Mouse (Mus musculus) heart, postnatal 36 days (tissue): Measurements from ENCODE around the gene Tex26. TPM values are rescaled to one million over a fixed set of nuclear protein-coding genes. Genes with fewer than 3 reads are reported as not detected.

Experiments used
- DNase-seq, 2 experiments: peaks; one replicate each; pipeline ENCODE4 v3.0.0; 2021 to 2022
- intact Hi-C: fragments of 180-260 bp; cut with DNase I; formaldehyde crosslinking; loops from one replicate; pipeline ENCODE4 v1.15.1; 2025
- total RNA-seq, 2 experiments: library from RNA; stranded (reverse); gene quantifications; 2 replicates each; pipeline ENCODE4 v1.2.3; 2021

Gene Tex26
- total RNA-seq, 2 experiments from 2014 or later = not detected

DNA sequence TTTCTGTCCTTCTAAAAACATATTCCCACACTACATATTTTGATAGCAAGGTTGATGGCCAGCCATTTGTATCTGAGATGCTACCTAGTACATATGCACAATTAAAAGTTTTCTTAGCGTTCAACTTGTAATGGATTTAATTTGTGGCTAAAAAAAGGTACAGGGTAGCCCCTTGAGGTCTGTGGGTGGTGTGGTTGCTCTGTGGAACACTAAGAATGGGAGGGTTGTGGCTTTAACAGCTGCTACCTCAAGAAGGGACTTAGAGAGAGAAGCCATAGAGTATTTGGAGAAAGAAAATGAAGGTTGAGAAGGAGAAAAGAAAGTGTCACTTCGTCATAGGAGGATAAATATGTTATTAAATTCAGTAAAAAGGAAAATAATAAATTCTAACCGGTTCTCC, 8.5 kb upstream of the Tex26 start:
- DNase-seq = no peak
- intact Hi-C loops = no loop called here

DNA sequence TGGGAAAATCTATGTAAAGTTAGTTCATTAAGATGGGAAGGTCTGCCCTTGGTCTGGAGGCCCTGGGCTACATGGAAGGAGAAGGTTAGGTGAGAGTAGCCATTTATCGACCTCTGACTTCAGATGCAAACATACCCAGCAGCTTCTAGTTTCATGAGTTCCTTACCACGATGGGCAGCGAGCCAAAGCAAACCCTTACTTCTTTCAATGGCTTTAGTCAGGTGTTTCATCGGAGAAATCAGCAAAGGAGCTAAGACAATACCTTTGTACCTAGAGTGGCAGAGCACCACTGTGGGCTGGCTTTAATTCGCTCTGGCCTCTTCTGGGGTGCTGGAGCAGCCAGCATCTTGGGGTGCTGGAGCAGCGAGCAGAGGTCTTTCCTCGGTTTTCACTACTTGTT, 5.8 kb upstream of the Tex26 start:
- intact Hi-C loops = no loop called here
- no peak for DNase-seq

- intact Hi-C loops = no loop called here
- no peak for DNase-seq
Measured at GRCm38 (mm10) chr5:149434141-149434690, 5.2 kb upstream of the Tex26 start.

- DNase-seq = no peak
- intact Hi-C loops = no loop called here
Measured at GRCm38 (mm10) chr5:149436541-149436940, 2.9 kb upstream of the Tex26 start.

DNA sequence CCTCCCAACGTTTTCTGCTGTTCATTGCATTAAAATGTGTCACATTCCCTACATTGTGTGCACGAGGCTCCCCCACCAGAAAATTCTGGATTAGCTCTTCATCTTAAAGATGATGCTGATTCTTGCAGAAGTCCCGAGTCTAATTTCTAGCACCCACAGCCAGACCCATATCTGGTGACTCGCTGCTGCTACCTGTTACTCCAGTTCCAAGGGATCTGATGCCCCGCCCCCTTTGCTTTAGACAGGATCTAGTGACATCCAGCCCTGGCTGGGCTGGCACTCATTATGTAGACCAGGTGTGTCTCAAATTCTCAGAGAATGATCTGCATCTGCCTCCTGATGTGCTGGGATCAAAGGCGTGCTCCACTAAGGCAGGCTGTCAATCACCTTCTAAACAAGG, 2.3 kb upstream of the Tex26 start:
- no peak for DNase-seq
- intact Hi-C loops = no loop called here

GRCm38 (mm10) chr5:149440180-149440573, 717 bp downstream of the Tex26 start:
- peak; percentile 33 to 38 for DNase-seq

GRCm38 (mm10) chr5:149441646-149442276, 2.3 kb downstream of the Tex26 start:
- DNase-seq = no peak
- intact Hi-C loops = no loop called here

More at GRCm38 (mm10) chr5:149440180-149440573, 717 bp downstream of the Tex26 start:
- intact Hi-C loops = no loop called here

DNA sequence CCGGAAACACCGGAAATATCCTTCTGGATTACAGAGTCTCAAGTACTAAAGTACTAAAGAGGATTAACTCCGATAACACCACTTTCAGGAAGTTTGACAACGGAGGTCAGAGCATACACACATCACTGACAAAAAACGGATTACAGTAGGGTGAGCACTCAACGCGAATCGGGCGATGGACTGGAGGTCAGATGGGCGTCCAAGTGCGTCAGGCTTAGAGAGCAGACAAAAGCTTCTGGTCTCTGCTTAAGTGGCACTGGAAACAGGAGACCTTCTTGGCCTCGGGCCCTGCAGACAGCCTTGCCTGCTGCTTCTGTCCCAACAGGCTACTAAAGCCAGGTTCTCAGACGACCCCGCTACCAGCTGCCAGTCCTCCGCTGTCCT, 2.8 kb downstream of the Tex26 start:
- no peak for DNase-seq
- intact Hi-C loops = no loop called here

- DNase-seq = no peak
- intact Hi-C loops = no loop called here
Measured at GRCm38 (mm10) chr5:149444451-149444850, 5.0 kb downstream of the Tex26 start.

GRCm38 (mm10) chr5:149446495-149446894, 7.0 kb downstream of the Tex26 start:
- DNase-seq = no peak
- intact Hi-C loops = no loop called here

- DNase-seq = no peak
- intact Hi-C loops = no loop called here
Measured at GRCm38 (mm10) chr5:149447733-149448132, 8.3 kb downstream of the Tex26 start.

DNA sequence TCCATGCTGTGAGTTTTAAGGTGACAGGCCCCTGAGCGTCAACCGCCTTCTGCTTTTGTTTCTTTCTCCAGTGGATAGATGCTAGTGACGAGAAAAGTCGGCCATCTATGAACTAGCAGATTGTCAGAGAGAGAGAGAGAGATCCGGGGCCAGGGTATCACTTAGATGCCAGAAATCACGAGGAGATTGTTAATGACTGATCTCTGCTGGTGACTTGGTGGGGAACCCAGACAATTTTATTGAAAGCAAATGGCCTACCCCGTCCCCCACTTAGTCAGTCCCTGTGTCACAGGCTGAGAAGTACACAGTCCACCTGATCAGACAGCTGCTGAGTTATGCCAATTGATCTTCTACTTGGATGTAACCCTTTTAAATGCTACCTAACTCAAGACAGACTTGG, 9.9 kb downstream of the Tex26 start:
- intact Hi-C loops = no loop called here

DNA sequence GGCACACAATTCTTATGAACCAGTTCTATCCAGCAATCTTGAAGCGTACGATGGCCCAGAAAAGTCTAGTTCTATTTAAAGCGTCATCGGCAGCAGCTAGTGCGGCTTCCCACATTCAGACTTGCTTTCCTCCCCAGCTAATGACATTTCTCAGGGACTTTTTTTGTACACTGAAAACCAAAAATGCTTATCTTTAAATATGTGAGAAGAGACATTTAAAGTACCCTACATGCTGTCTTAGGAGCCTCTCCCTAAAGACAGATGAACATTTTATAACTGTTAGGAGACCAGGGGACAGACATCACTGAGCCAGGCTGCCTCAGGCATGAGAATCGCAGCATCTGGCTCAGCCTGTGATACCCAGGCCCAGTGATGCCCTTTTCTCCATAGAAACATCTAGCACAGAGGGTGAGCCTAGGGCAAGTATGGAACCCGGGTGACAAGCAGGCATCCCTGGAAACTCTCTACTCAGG, 11.8 kb downstream of the Tex26 start:
- no peak for DNase-seq
- intact Hi-C loops = no loop called here

More for the DNA sequence above, 9.9 kb downstream of the Tex26 start:
- DNase-seq = no peak

DNA sequence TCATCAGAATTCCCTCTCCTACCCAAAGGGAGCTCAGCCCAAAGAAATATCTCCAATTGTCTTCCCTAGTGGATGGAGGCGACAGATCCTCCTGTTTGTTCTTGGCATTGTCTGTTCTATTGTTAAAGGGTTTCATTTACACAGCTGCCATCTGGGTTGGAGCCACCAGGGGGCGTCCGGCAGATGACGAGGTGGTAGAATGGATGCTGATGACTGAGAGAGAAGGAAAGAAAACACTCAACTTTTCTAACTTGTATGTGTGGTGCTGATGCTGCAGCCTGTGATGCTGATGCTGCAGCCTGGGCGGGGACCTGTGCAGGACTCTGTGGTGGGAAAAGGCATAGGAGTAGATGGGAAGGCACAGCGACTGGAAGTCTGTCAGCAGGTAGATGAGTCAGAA, 14.8 kb downstream of the Tex26 start:
- intact Hi-C loops = loop anchor here (1.0 kb wide), 1 partner anchor 70 kb away; no protein-coding TSS in a partner anchor

DNA sequence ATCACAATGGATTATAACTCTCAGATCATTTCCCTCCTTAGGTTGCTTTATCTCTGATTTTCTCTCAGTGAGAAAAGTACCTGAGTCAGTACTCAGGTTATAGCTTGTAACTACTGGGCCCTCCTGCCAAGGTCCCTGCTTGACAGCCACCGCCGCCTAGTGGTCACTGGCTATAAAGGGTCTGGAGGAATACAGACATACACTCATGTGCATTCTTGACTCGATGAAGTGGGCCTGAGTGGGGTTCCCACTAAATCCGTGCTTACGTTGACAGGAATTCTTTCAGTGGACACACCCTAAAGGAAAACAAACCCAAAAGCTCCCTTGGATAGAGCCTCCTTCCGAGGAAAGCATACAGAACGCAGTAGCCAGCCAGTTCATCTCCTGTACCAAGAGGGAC, 17.1 kb downstream of the Tex26 start:
- intact Hi-C loops = no loop called here
- DNase-seq = no peak

More for the DNA sequence above, 14.8 kb downstream of the Tex26 start:
- peak; percentile 70 to 82 for DNase-seq

- intact Hi-C loops = no loop called here
- DNase-seq = no peak
Measured at GRCm38 (mm10) chr5:149462071-149462470, 22.6 kb downstream of the Tex26 start.

DNA sequence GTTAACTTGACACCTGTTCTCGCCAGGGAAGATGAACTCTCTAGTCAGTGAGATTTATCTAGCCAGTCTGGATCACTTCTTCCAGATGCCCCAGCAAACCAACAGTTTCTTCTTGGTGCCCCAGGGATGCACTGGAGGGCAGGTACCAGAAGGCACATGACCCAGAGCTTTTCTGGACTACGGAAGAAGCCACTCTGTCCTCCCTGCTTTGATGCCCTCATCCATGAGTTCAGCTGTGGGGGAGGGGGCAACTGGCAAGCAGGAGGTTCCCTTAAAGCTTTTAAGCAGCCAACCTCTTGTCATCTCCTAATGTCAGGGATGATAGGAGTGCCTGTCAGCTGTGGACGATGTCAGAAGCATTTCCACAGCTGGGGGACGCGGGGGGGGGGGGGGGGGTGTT, 25.8 kb downstream of the Tex26 start:
- no peak for DNase-seq
- intact Hi-C loops = no loop called here

- intact Hi-C loops = no loop called here
- DNase-seq = no peak
Measured at GRCm38 (mm10) chr5:149474142-149474541, 34.7 kb downstream of the Tex26 start.

DNA sequence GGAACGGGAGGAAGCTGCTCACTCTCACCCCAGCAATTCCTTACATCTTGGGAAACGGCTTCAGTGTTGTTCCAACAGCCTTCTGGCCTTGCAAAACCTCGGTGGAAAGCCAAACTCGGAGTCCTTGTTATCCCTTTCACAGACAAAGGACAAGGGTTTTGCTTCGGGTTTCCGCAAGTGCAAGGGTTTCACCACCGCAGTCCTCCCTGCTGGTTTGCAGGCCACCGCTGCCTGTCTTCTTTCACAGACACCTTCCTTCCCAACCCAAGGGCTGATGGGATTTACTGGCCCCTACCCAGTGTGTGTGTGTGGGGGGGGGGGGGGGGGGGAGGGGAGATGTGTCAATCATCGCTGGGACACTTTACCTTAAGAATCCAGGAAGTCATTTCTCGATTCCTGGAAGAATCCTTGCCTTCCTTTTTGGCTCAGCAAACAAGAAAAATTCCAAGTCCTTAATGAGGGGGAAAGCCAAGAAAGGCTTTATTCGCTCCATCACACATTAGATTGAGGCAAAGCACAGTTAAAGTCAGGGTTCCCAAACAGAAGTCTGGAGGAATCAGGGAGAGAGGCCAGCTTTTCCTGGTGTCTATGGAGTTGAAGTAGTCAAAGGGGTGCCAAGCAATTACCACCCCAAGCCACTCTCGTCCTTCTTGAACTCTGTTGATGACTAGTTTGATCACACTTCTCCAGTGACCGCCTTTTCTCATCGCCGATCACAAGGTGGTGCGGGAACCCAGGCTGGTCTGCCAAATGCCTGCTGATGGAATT, 35.4 kb downstream of the Tex26 start:
- intact Hi-C loops = no loop called here
- DNase-seq = no peak

DNA sequence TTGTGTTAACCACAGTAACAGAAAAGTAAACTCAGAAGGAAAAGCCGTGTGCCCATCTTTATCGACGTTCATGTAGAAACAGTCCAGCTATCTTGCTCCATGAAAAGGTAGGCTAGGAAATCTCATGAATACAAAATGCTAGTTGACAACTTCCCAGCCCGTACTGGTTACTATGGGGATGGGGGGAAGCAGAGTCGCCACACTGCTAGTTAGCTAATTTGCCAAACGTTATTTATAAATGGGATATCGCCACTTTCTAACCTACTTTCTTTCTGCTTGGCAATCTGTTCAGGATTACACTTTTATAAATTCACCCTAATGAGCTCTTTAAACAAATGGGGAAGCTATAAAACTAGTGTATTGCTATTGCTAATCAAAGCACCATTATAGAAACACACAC, 42.5 kb downstream of the Tex26 start:
- intact Hi-C loops = loop anchor here (5.0 kb wide), 1 partner anchor 40 kb away; no protein-coding TSS in a partner anchor
- no peak for DNase-seq

DNA sequence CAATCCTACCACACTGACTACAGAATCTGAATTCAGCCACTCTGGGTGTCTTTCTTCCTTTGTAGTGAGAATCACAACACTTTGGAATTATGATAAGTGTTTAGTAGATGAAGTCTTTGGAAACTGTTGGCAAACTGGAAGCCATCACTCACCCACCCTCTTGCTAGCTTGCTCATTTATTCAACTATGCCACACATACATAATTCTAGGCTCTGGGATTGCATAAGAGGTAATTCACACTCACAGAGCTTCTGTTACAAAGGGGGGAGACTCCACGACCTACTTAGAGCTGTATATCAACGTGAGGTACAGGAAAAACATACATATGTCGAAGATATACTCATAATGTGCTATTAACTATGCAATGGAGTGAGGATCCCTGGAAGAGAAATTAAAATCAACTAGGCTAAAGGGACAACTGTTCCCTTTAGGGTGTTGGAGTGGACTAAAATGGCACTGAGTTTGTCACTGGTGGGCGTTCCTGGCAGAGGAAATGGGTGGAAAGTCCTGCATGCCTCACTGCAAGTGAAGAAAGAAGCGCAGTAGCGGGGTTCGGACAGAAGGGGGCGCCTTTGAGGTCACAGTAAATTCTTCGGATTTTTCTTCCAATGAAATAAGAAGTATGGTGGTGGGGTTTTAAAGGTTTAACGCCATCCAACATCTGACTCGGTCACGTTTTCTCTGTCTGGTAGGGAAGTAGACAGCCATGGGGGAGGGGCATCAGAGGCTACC, 44.0 kb downstream of the Tex26 start:
- intact Hi-C loops = loop anchor here (5.0 kb wide), 1 partner anchor 39 kb away; no protein-coding TSS in a partner anchor
- DNase-seq = peak; percentile 3 to 29
